Mouse (Mus musculus): ENCODE data around the gene Cebpb.
"Not testable (repeated sequence)": the region's sequence is repeated elsewhere in the genome, so short reads cannot be mapped to it uniquely, and the experiment has no call there.

Cebpb gene

DNA sequence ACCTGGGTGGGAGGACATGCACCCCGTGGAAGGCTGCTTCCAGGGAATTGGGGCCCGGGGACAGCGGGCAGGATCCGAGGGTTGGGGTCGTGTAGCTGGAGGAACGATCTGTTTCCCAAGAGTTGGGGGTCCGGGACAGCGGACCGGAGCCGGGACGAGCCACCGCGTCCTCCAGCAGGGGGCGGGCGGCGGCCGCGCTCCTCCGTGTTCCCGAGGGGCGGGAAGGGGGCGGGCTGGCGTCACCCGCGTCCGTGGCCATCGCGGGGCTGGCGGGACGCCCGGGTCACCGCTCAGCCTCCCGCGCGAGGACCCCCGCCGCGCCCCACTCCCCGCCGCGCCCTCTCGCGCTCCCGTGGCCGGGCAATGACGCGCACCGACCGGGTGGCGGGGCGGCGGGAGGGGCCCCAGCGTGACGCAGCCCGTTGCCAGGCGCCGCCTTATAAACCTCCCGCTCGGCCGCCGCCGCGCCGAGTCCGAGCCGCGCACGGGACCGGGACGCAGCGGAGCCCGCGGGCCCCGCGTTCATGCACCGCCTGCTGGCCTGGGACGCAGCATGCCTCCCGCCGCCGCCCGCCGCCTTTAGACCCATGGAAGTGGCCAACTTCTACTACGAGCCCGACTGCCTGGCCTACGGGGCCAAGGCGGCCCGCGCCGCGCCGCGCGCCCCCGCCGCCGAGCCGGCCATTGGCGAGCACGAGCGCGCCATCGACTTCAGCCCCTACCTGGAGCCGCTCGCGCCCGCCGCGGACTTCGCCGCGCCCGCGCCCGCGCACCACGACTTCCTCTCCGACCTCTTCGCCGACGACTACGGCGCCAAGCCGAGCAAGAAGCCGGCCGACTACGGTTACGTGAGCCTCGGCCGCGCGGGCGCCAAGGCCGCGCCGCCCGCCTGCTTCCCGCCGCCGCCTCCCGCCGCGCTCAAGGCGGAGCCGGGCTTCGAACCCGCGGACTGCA lies at the start of gene Cebpb:
TSS of gene Cebpb (plus strand) at position 418 of the 954 bp plus-strand sequence.
- DNase-seq = peak; percentile 77

DNA sequence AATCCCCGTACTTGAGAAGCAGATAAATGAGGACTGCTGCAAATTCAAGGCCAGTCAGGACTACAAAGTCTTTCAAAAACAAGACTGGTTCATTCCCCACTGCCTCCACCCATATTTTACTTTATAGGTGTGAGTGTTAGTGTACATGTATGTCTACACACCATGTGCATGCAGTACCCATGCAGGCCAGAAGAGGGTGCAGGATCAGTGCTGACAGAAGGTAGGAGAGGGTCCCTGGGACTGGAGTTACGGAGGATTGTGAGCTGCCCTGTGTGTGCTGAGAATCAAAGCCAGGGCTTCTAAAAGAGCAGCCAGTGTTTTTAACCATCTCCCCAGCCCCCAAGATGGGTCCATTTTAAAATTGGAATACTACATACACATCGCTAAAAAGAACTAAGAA lies 48.4 kb upstream of the Cebpb start:
- peak; percentile 61 for DNase-seq

DNA sequence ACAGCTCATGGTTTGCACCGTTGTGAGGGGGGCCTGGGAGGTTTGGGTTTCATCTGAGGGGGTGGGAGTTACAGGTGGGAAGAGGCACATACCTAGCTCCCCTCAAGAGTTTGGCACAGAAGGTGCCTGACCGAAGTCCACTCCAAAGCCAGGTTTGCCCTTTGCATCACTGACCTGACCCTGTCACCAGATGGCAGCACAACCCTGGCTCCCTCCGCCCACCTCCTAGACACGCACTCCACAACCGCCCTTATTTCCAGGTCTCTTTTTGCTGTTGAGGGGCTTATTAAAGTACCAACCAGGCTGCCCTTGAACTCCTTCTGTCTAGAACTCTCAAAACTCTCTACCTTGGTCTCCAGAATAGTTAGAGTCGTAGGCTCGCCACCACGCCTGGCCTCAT lies 47.4 kb upstream of the Cebpb start:
- no peak for DNase-seq

DNA sequence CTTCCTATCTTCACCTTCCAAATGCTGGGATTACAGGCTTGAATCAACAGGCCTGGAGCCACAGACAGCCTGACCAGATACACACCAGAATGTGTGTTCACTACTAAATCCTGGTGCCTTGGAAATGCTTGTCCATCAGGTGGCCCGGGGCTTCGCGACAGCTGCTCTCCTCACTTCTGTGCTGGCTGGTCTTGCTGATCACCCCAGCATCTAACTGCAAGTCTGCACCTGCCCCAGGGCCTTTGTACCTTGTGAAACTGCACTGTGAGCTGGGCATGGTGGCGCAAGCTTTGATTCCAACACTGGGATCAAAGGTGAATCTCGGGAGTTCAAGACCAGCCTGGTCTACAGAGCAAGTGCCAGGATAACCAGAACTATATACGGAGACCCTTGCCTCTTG lies 46.6 kb upstream of the Cebpb start:
- no peak for DNase-seq

DNA sequence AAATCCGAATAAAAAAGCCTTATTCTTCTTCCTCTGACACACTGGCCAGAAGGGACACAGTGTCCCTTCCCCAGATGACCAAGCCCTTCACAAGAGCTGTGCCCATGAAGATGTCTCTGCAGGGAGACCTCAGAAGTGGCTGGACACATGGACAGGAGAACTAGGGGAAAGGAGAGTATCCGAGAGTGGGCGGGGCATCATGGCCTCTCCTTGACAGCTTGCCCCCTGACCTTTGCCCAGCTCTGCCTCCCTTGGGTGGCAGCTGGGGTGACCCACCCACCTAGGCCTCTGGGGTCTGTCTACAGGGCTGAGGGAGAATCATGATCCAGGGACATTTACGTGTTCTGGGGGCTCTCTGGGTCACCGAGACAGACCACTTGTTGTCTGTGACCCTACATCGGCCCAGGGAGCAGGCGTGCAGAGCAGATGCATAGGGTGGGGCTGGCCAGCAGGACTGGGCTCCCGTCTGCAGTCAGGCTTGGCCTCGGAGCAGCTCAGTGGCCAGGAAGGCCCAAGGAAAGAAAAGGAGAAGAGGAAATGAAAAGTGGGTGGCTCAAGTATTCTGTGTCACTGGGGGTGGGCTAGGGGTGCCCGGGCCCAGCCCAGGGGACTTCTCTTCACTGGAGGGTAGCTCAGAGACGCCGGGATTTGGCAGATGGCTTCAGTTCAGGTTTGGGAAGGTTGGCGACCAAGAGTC lies 45.2 kb upstream of the Cebpb start:
- DNase-seq = not testable (repeated sequence)

DNA sequence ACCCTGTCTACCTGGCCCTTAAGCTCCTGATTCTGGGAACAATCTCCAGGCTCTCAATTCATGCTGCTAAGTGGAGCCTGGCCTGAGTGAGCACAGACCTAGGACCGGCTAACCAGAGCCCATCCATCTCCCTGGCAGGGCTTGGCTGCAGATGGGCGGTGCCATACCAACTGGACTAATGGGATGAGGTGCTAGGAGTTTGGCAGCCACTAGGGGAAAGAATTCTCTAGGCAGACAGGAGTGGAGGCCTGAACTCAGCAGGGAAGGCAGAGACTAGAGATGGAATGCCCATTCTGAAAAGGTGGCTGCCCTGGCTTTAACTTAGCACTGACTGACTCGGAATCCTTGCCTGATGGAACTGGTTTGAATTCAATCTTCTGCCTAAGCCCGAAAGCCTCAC lies 42.3 kb upstream of the Cebpb start:
- peak; percentile 4 for DNase-seq

DNA sequence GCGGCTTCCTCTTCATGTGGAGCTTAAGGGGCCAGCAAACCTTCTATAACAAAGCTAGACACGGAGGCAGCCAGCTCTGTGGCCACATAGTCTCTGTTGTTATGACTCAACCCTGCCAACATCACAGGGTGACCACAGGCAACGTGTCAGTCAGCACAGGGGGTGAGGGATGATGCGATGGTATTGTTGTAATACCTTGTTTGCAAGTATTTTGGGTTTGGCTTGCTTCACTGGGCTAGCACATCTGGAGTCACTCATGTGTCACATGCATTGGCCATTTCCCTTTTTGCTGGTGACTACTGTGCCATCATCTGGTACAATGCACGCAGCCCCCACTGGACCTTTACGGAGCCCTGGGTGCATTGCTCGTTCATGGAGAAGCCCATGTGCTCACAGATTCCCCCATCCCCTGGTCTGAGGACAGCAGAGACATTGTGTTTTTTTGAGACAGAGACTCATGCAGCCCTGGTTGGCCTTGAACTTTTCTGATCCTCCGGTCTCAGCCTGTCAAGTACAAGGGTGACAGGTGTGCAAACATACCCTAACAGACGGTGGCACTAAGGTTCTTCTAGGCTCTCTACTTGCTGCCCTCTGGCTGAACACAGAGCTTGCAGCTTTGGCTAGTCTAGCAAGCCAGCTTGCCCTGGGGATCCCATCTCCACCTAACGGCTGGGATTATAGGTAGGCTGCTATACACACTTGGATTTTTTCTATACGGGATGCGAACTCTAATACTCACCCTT lies 39.3 kb upstream of the Cebpb start:
- no peak for DNase-seq

DNA sequence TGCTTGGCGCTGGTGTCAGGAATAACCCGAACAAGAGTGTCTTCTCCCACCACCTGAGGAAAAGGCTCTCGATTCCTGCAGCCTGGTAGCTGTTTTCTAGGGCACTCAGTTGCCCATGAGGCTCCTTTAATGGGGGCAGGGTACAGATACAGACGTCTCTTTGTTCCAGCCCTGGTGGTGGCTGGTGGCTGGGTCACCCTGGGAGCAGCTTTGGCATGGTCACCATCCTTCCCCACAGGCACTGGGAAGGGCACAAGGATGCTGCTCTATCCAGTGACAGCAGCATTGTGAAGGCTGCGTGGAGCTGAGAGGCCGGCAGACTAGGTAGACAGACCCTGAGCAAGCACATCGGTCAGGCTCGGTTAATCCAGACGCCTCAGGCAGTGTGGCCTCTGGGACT lies 37.1 kb upstream of the Cebpb start:
- no peak for DNase-seq

DNA sequence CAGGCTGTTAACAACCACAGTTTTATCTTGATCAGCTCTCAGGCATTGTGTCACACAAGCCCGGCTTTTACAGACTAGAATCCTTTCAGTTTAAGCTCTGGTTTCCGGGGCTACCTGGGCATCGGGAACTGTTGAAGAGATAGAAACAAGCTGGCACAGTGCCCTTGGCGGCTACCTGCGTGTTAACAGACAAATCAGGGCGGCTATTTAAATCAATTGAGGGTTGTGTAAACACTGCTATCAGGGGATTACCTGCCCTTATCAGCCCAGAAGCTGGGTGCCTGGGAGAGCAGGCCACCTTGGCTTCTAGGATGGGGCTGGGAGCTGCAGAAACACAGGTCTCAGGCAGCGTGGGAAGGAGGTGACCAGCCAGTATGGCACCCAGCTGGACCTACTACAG lies 36.0 kb upstream of the Cebpb start:
- no peak for DNase-seq

DNA sequence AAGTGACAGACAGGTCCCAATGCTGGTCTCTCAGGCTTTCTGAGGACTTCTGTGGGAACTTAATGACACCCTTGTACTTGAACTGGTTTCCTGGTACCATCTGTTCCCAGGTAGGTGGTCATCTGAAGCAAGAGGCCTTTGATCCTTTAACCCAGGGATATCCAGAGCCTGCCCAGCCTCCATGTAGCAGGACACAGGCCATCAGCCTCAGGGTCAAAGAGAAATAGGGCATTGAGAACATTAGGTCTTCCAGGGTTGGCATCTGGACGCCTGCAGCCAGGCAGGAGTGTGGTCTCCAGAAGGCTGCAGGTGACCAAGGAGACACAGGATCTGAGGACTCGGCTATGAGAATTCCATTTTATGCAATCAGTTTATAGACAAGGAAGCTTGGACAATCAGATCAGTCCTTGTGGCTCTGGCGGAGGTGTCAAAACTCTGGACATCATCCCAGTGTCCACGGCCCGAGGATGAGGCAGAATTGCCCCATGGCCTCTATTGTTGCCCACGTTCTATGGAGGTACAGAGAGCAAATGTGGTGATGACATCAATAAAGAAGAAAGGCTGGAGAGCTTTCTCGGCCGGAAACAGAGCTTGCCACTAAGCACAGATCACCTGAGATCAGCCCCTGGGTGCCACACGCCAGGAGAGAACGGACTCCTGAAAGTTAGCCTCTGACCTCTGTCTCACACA lies 33.7 kb upstream of the Cebpb start:
- DNase-seq = no peak

DNA sequence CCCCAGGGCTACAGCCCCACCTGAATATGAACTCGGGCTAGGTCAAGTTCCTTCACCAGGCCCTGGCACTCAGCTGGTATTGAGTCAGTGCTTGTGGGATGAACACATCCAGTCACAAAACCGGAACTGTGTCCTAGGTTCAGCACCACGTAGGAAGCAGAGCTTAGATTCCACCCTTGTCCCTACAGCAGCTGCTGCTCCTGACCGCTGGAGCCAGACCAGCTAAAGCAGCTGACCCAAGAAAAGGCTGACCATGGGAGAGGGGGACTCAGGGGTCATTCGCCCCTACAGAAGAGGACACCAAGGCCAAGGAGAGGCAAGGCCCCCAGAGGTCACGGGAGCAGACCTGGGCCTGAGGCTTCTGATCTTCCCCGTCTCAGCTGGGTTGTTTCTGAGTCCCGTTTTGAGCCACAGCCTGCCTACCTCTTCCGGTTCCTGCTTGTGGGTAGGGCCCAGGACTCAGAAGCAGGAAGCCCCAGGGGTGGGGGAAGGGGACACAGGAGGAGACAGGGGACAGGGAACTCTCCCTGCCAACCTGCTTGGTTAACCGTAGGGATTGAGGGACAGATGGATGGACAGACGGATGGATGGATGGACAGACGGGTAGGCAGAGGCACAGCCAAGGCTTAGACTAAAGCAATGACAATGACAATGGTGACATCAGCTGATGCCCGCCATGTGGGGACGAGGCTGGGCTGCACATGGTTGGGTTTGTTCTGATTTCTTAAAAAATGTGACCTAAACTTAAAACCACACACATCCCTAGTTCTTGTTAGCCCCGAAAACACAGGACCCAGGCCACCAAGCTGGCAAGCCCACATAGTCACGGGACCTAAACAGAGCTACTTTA lies 31.9 kb upstream of the Cebpb start:
- peak; percentile 41 for DNase-seq

DNA sequence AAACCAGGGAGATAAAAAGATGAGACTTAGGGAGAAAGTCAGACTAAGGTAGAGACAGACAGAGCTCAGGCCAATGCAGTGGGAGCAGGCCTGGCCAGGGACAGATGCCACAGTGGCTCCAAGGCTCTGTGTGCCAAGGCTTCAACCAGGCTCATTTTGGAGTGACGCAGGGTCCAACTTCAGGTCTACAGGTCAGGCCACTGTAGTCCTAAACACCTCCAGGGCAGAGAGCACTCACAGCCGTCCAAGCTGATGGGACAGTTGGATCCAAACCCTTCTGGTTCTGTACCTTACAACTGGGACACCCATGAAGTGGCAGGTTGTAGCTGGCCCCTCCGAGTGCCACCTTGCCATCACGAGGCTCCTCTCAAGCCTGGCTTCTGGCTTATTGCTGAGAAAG lies 30.7 kb upstream of the Cebpb start:
- no peak for DNase-seq

DNA sequence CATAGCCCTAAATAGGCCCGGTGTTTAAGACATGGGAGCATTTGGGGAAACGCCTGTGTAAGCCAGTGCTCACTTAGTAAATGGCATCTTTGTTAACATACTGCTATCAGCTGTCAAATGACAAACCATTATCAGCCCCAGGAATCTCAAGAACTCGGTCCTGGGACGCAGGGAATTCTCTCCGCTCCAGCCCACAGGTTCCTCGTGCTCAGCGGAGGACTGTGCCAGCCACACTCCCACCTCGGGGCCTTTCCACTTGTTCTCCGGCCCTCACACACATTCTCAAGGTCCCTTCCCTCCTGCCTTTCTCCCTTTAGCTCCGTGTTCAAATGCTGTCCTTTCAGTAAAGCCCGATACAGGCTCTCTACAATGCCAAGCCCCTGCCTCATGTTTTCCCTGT lies 30.0 kb upstream of the Cebpb start:
- DNase-seq = no peak

DNA sequence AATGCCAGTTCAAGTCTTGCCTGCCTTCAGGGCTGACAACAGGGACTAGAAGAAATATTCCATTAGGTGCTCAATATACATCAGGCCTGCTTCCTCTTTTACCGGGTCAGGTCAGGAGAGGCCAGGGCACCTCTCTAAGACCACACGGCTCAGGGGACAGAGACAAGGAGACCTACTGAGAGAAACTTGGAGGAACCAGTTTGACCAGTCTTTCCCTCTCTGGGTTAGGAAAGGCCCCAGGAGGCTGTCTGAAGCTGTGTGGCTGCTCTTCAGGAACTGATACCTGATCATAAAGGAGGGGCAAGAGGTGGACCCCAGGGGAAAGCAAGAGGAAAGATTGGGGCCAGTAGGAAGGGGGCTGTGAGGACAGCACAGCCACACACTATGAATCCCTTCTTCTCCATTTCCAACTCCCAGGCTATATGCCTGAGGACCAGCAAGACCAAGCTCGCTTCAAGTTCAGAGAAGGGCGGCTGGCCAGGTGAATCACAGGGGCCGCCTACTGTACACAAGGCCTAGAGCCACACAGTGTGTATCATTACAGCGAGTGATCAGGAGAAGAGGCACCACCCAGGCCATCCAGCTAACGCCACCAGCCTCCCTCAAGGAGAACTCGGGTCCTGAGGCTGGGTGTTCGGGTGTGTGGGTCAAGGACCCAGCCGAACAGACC lies 29.4 kb upstream of the Cebpb start:
- DNase-seq = no peak

DNA sequence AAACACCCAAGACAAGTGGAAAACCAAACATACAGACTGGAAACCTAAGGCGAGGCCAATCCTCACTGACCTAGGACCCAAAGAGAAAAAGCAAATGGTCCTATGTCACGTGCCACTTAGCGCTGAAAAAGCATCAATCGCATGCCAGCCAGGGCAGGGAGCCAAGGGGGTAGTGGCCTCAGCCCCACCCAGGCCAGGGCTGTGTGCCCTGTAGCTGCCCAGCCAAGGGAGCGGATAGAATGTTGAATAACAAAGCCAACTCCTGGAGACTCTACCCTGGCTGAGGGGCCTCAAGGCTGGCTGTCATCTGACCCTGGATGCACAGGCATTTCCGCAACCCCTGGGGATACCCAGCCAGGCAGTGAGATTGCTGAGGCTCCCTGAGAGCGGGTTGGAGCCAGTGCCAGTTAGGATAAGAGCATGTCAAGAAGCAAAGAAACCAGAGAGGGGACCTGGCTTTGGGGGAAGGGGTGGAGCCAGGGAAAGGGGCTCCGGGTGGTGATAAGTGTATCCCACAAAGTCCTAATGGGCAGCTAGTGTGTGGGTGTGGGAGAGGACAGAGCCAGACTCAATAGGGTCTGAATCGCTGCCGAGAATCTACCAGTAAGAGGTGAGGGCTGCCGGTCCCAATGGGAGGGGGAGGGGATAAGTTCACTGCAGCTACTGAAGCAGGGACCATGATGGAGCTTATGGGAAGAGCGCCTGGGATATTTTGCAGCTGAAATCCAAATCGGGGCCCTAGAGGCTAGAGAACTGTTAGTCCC lies 28.7 kb upstream of the Cebpb start:
- peak; percentile 51 for DNase-seq

DNA sequence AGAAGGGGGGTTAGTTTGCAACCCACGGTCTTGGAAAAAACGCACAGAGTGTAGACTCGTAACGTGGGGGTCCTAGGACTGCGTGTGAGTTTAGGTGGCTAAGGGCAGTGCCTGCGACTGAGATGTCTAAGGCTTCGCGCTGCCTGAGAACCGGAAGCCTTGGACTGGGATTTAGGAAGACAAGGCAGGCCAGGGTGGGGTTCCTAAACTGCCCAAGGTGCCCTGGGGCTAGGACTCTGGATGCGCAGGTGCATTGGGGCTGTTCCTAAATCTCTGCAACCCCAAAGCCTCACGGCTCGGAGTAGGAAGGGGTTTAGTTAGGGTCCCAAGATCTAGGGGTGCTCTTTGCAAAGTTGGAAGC lies 28.1 kb upstream of the Cebpb start:
- no peak for DNase-seq

DNA sequence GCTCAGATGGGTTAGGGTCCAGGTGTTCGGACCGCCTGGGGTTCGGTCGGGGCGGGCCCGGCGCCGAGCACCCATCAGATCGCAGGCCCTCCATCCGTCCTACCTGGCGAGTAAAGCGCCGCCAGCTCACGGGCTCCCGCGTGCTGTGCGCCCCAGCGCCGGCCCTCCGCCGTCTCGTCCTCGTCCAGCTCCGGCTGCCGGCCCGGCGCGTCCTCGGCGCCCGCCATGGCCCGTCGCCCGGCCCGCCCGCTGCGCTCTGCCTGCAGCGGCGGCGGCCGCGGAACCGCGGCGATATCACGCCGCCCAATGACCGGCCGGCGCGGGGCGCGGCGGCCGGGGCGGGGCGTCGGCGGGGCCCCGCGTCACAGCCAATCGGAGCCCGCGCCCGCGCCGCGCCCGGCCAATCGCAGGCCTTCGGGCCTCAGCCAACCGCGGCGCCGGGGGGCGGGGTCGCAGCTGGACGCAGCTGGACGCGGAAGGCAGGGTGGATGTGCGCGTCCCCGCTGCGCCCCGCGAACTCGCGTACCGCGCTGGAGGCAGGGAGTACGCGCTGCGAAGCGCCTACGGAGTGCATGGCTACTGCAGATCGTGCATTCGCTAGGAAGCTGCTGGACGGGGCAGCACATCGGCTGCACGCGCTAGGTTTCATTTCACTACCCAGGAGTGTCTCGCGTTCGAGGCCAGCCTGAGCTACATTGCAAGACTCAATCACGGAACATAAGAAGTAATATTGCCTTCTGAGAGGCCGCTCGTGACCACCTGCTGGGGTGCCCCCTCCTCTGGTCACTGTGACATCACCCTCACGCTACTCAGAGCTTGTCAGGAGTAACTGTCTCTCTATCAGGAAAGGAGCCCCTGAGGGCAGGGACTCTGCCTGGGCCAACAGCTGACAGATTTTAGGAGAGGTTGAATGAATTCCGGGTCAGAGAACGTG lies 27.2 kb upstream of the Cebpb start, which contains the start of gene Gm20431:
TSS of gene Gm20431 (minus strand) at position 227 of the 934 bp plus-strand sequence.
- peak; percentile 98 for DNase-seq

DNA sequence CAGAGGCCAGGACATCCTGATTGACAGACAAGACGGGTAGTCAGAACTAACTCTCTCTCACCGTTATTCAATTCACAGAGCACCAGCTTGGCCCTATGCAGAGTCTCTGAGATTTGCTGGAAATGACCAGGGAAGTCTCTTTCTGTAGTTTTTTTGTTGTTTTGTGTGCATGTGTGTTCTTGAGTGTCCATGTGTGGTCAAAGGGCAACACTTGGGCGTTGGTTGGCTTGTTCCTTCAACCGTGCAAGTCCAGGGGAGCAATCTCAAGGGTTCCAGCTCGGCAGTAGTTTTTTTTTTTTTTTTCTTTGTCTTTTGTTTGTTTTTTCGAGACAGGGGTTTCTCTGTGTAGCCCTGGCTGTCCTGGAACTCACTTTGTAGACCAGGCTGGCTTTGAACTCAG lies 26.0 kb upstream of the Cebpb start:
- DNase-seq = no peak

DNA sequence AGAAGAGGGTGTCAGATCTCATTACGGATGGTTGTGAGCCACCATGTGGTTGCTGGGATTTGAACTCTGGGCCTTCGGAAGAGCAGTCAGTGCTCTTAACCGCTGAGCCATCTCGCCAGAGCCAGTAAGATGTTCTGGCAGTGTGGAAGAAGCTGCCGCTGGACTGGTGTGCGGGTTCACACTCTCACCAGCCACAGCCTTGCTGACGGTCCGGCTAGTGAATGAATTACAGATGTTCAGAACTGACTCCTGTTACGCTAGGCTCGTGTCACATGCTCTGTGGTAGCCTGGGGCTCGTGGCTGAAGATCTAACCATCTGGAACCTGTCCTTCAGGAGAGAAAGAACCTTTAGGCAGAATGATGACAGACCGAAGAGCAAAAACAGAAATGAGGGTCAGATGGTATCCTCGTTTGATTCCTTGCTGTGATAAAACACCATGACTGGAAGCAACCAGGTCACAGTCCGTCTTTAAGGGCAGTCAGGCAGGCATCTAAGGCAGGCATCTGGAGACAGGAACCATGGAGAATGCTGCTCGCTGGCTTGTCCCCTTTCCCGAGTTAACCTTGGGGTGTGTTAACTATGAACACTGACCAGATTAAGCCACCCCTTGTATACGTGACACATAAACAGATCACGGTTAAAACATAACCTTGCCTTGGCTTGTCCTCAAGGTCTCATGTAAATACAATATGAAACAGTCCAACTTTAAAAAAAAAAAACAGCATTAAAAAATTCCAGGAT lies 22.6 kb upstream of the Cebpb start:
- no peak for DNase-seq
